Mouse (Mus musculus) megakaryocyte, adult 5-6 weeks (primary cell): ENCODE data around the gene Ptprs. TPM values are rescaled to one million over a fixed set of nuclear protein-coding genes. Genes with fewer than 3 reads are reported as not detected.

Experiments used
- ATAC-seq: 2 replicates; pipeline ENCODE4 v1.8.0; 2016; ENCODE audit warnings: mild to moderate bottlenecking, inconsistent platforms; ENCODE audit not compliant: poor library complexity, severe bottlenecking
- total RNA-seq, 2 experiments: library from RNA; stranded (forward) in 1 of 2; stranded (reverse) in 1 of 2; fragments of 153-499, 151-499 nt in 1 of 2; fragments of 221-1000, 200-1000 nt in 1 of 2; gene quantifications; 2 replicates each; pipeline versions ENCODE4 v1.2.3 to v1.2.4; 2015 to 2017

Ptprs gene
- total RNA-seq, 2 experiments from 2014 or later: 17.3 to 18.6 TPM

DNA sequence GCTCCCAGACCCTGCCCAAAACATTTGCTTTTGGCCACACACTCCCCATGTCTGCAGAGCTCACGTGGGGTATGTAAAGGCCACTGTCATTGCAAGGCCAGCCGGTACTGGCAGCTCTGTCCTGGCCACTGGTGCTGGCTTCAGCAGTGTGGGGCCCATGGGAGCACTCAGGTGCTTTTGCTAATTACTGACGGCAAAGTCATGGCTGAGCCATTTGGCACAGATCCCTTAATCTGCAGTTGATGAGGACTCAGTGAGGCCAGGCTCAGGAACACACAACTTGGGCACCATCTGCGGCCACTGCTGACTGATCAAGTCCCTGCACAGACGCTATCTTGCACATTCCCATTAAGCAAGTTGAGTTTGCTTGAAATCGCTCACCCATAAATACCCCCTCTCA, 91.4 kb downstream of the Ptprs start:
- ATAC-seq: no peak

DNA sequence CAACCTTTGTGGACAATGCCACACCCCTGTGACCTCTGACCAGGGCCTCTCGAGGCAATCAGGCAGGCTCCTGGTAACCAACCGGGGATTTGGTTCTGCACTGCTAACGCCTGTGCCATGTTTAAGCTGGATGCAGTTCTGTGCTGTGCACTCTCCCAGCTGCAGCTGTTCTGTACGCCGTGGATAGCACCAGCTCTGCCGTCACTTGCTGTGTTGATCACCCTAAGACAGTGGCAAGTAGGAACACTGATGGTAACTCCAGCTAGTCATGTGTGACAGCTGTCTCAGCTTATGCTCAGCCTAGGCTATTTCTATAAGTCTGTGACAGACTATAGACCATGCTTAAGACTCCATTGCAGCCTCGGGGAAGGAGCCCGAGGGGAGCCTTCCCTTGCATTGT, 93.3 kb downstream of the Ptprs start:
- no peak for ATAC-seq

DNA sequence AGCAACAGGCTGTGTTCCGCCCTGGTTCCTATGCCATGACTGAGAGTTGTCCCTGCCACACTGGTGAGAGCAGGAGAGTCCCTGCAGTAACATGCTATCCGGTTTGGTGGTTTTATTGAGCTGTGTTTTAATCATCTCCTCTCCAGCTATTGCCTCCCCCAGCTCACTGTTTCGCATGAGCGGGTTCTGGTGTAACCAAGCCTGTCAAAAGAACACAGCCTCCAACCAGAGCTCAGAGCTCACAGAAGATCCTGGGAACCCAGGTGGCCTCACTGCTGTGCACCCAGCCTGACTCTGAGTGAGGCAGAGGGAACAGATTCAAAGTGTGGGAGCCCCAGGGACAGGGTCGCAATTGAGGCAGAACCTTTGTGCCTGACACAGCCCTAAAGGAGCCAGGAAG, 95.1 kb downstream of the Ptprs start:
- no peak for ATAC-seq

DNA sequence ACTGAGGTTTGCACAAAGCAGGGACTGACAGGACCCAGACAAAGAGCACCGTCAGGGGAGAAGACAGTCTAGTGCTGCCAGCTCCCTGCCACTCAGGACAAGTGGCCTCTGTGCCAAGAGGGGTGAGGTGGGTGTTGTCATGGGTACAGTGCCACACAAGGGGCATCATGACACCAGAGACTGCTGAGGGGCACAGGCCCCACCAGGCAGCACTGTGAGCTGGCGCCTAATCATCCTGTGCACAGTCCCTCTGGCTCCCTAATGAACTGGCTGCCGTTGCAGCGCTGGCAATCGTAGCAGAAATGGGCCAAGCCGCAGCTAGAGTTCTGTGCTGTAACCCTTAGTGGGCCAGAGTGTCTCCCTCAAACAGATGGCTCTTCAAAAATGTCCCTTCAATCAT, 96.0 kb downstream of the Ptprs start:
- no peak for ATAC-seq

DNA sequence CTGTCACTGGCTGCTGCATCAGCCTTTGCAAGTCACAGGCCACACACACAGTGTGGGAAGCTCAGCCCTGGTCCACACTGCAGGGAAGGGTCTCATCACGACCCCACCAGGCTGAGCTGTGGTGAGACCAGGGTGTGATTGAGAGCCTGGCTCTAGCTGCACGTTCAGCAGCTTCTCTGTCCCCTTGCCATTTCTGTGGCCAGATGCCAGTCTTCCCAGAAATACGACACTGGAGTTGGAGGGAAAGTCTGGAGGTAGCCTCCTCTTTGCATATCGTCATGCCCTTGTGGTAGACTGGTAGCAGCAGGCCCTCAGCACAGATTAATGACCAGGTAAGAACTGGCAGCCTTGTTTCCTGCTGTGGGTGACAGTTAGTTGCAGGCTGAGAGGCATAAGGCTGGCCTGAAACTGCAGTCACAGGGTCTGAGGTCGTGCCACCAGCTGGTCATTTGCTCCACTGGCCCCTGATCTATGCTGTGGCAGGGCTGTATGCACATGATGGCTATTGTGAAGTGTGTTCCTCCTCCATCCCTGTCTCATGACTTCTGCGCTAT, 96.9 kb downstream of the Ptprs start:
- no peak for ATAC-seq

DNA sequence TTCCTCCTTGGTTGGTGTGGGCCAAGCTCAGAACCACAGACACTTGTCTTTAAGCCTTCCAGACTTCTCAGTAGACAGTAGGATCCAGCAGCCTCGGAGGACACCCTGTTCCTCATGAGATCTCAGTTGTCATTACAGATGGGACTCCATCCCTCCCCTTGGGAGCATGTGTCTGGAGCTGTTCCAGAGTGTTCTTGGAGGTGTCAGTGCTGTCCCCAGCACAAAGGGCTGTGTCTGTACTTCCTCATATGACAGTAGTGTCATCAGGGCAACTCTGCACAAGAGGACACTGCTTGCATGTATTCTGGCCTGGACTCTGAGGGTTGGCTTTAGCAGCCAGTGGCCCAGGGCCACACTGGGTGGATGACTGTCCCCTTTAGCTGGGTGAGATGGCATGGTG, 101.4 kb downstream of the Ptprs start:
- no peak for ATAC-seq

DNA sequence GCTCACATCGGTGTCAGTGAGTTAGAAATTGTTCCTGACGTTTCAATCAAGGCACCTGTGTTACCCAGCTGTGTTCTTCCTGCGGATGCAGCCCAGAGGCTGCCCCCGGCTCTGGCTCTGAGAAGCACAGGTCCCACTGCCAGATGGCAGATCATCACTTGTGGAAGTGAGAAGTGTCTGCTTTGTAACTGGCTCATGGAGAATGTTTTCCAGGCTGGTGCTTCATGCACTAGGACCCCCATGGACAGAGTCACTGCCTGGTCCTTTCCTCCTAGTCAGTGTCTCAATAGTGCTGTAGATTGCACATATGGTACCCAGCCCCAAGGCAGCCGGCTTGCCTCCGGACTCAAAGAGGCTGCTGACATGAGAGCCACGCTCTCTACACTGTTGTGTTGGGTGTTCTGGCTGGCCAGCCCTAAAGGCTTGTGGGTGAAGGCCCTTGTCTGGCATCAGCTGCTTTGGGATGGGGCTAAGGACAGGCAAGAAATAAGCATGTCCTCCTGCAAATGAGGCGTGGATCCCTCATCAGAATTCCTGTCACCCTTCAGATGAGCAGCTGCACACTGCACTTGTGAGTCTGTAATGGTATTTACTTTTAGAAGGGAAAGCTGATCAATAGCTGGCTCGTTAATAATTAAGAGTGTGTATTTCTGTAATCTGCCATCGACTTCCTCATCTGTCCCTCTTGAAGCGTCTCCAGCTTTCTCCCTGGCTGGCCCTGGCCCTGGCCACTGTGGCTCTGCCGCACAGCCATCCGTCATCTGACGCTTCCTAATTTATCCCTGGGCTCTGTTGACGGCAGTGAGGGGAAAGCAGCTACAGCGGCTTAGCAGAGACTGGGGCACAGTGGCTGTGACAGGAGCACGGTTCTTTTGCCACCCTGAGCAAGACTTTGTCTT, 102.9 kb downstream of the Ptprs start:
- ATAC-seq: no peak

DNA sequence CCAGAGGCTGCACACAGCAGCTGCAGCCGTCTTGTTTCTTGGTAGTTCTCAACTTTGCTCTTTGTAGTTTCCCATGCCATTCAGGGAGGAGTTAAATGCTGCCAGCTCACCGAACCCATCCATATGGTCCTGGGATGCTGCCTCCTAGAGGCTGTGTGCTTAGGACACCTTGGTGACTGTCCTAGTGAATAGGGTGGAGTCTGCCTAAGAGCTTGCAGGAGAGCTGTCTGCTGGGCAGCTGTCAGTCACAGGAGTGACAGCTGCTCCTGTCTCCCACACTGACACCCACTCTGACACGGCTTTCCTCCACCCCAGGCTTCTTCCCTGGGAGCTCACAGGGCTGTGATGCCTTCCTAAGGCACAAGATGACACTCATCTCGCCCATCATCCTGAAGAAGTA, 104.2 kb downstream of the Ptprs start:
- ATAC-seq: no peak

DNA sequence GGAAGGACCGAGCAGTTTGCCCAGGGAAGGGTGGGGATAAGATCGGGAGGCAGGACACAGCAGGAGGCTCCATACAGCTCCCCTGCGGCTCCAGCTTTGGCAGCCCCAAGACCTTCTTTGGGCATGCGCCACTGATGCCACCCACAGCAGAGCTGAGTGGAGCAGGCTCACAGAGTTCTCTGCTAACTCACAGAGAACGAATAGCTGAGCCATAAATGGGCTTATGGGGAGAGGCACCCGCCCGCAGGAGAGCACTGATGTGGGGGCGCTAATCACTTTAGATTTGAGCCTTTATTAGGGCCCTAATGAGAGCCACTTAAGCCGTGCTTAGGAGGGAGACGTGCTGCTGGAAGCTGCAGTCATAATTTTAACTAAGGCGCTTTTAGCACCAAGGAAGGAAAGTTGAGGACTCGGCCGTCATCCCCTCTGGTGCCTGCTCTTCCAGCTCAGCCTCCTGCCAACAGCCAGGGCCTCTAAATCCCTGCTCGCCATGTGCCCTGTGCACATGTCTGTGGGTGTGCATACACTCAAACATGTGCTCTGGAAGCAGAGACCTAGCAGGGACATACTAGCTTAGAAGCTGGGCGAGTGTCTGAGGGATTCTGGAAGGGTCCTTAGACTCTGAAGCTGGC, 105.1 kb downstream of the Ptprs start:
- no peak for ATAC-seq

DNA sequence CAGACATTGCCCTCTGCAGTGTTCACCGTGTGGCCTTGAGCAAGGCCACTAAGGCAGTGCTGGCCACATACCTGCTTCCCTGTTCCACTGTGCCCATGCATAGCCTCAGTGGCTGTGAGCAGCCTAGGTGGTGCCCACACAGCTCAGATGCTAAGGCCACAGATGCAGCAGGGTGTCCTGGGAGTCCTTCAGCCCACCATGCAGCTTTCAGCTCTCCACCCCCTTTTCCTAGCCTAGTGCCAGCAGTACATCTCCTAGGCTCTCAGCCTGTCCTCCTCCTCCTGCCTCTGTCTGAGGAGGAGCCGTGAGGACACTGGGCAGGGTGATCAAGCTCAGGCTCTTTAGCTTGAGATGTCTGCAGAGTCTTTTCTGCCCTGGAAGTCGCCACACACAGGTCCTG, 106.2 kb downstream of the Ptprs start:
- no peak for ATAC-seq

DNA sequence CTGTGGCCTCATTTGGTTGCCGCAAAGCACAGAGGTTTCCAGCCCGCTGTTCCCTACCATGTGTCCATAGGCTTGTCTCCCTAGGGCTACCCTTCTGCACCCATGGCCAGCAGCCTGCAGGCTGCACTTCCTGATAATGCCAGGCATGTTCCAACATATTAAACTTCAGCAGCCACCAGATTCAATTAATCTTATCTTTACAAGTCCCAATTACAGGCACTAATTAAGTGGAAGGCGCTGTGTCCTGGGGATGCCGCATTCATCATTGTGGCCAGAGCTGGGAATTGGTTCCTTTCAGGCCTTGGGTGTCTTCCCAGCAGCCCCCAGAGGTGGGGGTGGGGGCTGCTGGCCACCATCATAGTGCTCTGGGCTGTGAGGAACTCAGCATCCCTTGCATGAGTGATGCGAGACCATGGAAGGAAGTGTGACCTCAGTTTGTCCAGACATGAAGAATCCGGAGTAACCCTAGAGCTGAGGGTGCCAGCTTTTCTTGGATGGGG, 107.9 kb downstream of the Ptprs start:
- ATAC-seq: no peak

DNA sequence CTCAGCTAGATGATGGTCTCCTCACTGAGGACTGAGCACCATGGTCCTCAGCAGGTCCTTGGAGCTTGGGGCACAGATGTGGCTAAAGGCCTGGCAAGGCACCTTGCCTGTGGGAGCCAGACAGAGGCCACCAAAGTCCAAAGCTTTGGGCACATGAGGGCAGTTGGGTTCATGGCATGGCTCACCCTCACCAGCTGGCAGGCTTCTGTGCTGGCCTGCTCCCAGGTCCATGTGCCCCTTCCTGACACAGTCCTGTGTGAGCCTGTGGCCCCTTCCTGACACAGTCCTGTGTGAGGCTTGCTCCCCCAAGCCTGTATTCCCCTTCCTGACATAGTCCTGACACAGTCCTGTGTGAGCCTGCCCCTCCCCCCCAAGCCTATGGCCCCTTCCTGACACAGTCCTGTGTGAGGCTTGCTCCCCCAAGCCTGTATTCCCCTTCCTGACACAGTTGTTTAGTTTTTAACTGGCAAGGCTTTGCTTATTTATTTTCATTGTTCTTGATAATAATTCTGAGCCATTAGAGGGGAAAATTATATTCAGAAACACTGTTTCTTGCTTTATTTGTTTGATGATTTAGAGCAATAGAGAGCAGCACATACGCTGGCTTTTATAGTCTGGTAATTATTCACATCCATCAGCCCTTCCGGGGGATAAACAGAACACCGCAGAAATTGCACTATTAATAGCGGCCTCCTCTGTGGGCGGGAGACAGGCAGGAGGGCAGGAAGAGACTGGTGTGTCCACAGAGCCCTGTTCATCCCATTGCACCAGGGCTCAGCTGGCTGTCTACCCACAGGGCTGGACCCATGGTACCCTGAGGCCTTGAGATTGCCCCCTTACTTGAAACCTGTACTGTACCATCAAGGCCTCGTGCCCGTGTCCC, 110.3 kb downstream of the Ptprs start:
- ATAC-seq: no peak

Other genes with a start within 250 kb of the Ptprs start
- gene Fem1a, start 219.7 kb downstream of the Ptprs start, total RNA-seq (2015): 10.2 and 11.8 TPM in 2 replicates
- gene Fem1a, start 219.7 kb downstream of the Ptprs start, total RNA-seq (2017): 15.7 and 16.9 TPM in 2 replicates
- 14.3 and 15.0 TPM in 2 replicates for gene Ticam1, start 199.7 kb downstream of the Ptprs start, total RNA-seq (2015)
- 6.0 and 6.1 TPM in 2 replicates for gene Ticam1, start 199.7 kb downstream of the Ptprs start, total RNA-seq (2017)
- 7.1 and 9.1 TPM in 2 replicates for gene Plin3, start 183.6 kb downstream of the Ptprs start, total RNA-seq (2015)
- gene Plin3, start 183.6 kb downstream of the Ptprs start, total RNA-seq (2017): 28.3 and 29.2 TPM in 2 replicates
- not detected in 2 replicates for gene Arrdc5, start 176.2 kb downstream of the Ptprs start, total RNA-seq (2015)
- not detected in 2 replicates for gene Arrdc5, start 176.2 kb downstream of the Ptprs start, total RNA-seq (2017)
- 39.3 and 52.3 TPM in 2 replicates for gene Uhrf1, start 173.2 kb downstream of the Ptprs start, total RNA-seq (2015)
- 83.7 and 101 TPM in 2 replicates for gene Uhrf1, start 173.2 kb downstream of the Ptprs start, total RNA-seq (2017)
- 8.0 and 10.8 TPM in 2 replicates for gene Kdm4b, start 150.4 kb downstream of the Ptprs start, total RNA-seq (2015)
- 6.7 and 7.1 TPM in 2 replicates for gene Kdm4b, start 150.4 kb downstream of the Ptprs start, total RNA-seq (2017)
- gene Znrf4, start 35.9 kb upstream of the Ptprs start, total RNA-seq (2015): not detected in 2 replicates
- not detected in 2 replicates for gene Znrf4, start 35.9 kb upstream of the Ptprs start, total RNA-seq (2017)
- gene Gm20219, start 77.9 kb upstream of the Ptprs start, total RNA-seq (2015): 0.71 and 1.2 TPM in 2 replicates
- gene Gm20219, start 77.9 kb upstream of the Ptprs start, total RNA-seq (2017): 0.44 and 0.49 TPM in 2 replicates
- gene Safb2, start 108.1 kb upstream of the Ptprs start, total RNA-seq (2015): 54.5 and 68.8 TPM in 2 replicates
- gene Safb2, start 108.1 kb upstream of the Ptprs start, total RNA-seq (2017): 78.1 and 92.6 TPM in 2 replicates
- 53.5 and 59.6 TPM in 2 replicates for gene Safb, start 108.3 kb upstream of the Ptprs start, total RNA-seq (2015)
- 65.8 and 76.1 TPM in 2 replicates for gene Safb, start 108.3 kb upstream of the Ptprs start, total RNA-seq (2017)
- 43.6 and 52.6 TPM in 2 replicates for gene 2410015M20Rik, start 133.3 kb upstream of the Ptprs start, total RNA-seq (2015)
- gene 2410015M20Rik, start 133.3 kb upstream of the Ptprs start, total RNA-seq (2017): 48.3 and 64.2 TPM in 2 replicates
- 757 and 782 TPM in 2 replicates for gene Rpl36, start 136.9 kb upstream of the Ptprs start, total RNA-seq (2015)
- gene Rpl36, start 136.9 kb upstream of the Ptprs start, total RNA-seq (2017): 1,133 and 1,354 TPM in 2 replicates
- gene Lonp1, start 150.4 kb upstream of the Ptprs start, total RNA-seq (2015): 9.1 TPM in 2 replicates
- 19.5 and 23.4 TPM in 2 replicates for gene Lonp1, start 150.4 kb upstream of the Ptprs start, total RNA-seq (2017)
- 0.18 TPM in 1 of 2 replicates, not detected in the other for gene Catsperd, start 151.7 kb upstream of the Ptprs start, total RNA-seq (2015)
- not detected in 2 replicates for gene Catsperd, start 151.7 kb upstream of the Ptprs start, total RNA-seq (2017)
- gene Ranbp3, start 196.8 kb upstream of the Ptprs start, total RNA-seq (2015): 20.2 and 25.0 TPM in 2 replicates
- 52.9 and 60.9 TPM in 2 replicates for gene Ranbp3, start 196.8 kb upstream of the Ptprs start, total RNA-seq (2017)
- gene Ndufa11, start 241.3 kb upstream of the Ptprs start, total RNA-seq (2015): 108 and 113 TPM in 2 replicates
- 77.8 and 92.8 TPM in 2 replicates for gene Ndufa11, start 241.3 kb upstream of the Ptprs start, total RNA-seq (2017)
- gene Vmac, start 241.5 kb upstream of the Ptprs start, total RNA-seq (2015): 3.6 and 4.1 TPM in 2 replicates
- 2.7 and 2.8 TPM in 2 replicates for gene Vmac, start 241.5 kb upstream of the Ptprs start, total RNA-seq (2017)